Mouse (Mus musculus): ENCODE data around the gene Hmg20b. TPM values are rescaled to one million over a fixed set of nuclear protein-coding genes. Genes with fewer than 3 reads are reported as not detected.
A peak's percentile ranks its signal among the peaks of the same experiment; 100 is the strongest.

Gene Hmg20b
- polyA plus RNA-seq, 1 experiment from 2014 or later, result 49.8 TPM

DNA sequence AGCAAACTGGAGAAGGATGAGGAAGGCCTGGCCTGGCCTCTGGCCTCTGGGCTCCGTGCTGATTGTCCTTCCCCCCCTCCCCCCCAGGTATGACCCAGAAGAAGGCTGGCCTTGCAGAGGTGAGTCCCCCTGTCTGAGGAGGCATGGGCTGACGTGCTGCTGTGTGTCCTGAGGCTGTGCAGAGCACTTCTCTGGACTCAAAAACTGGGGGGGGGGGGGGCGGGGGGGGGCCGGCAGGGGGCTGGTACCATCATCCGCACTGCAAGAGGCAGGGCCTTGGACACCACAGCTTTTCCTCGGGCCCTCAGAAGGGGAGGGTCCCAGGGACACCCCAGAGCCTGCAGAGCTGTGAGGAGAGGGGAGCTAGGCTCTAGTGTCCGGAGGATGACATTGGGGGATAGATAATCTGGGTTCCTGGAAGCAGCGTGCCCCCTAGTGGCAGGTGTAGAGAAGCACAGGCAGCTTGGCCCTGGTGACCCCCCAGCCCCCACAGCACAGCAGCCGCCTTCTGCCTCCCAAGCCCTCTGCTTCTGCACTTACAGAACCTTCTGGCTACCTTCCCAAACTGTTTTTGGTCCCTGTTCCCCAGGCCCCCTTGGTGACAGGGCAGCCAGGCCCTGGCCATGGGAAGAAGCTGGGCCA is 45.6 kb downstream of the Hmg20b start:
- no peak overlapping the region for H3K9ac ChIP-seq (replicated peaks)
- peaks cover 42% of the 10 kb centered on the region for H3K36me3 ChIP-seq
- H3K9me3 ChIP-seq, result no peaks in the 10 kb centered on the region
- no peak overlapping the region for H3K4me2 ChIP-seq (replicated peaks)
- H3K27ac ChIP-seq, result no peak overlapping the region
- WGBS, result 31% methylated on average over 6 of the region's 9 CpGs
- no peak for ATAC-seq
- no peaks in the 10 kb centered on the region for H3K27me3 ChIP-seq
- no peak overlapping the region for H3K4me3 ChIP-seq (replicated peaks)
- peaks cover 39% of the 10 kb centered on the region for H3K4me1 ChIP-seq (replicated peaks)

DNA sequence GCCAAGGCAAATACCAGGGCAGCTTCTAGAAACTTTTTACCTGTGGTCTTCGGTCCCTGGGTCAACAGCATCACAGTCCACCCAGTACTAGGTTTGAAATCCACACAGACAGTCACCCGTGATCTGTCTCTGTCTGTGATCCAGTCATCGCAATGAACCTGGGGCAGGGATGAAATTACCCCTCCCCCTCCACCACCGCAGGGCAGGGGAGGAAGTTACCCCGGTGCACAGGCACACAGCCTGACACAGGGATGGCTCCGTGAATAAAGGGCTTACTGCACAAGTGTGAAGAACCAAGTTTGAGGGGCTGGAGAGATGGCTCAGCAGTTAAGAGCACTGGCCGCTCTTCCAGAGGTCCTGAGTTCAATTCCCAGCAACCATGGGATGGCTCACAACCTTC is 46.5 kb downstream of the Hmg20b start:
- WGBS, result 82% methylated on average over 7 of the region's 7 CpGs

DNA sequence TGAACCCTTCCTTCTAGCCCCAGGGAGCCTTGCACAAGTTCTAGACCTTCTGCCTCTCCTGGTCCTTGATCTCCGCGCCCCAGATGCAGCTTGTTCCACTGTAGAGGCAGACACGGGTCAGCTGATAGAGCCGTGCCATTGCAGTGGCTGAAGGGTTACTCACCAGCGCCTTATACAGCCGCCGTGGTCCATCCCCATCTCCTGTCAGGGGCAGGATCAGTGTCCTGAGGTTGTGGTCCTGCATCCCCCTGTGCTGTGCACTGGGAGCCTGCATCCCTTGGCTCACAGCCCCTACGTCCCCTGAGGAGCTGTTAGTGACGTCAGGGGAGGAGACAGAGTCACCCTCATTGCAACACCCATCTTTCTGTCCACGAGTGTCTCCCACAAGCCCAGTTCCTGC is 47.0 kb downstream of the Hmg20b start:
- Histone ChIP-seq H3K4me2 (replicated peaks) (no peak overlapping the region), H3K27me3 (no peaks in the 10 kb centered on the region), H3K4me3 (replicated peaks) (no peak overlapping the region), H3K4me1 (replicated peaks) (peaks cover 39% of the 10 kb centered on the region), H3K9me3 (no peaks in the 10 kb centered on the region), H3K27ac (no peak overlapping the region), H3K36me3 (peaks cover 28% of the 10 kb centered on the region), H3K9ac (replicated peaks) (no peak overlapping the region)
- WGBS, result 82% methylated on average over 10 of the region's 10 CpGs
- no peak for ATAC-seq

More for the DNA sequence above, 46.5 kb downstream of the Hmg20b start:
- no peak overlapping the region for H3K4me2 ChIP-seq (replicated peaks)
- no peak for ATAC-seq
- no peaks in the 10 kb centered on the region for H3K27me3 ChIP-seq
- peaks cover 39% of the 10 kb centered on the region for H3K4me1 ChIP-seq (replicated peaks)
- no peaks in the 10 kb centered on the region for H3K9me3 ChIP-seq
- H3K27ac ChIP-seq, result no peak overlapping the region
- peaks cover 33% of the 10 kb centered on the region for H3K36me3 ChIP-seq
- no peak overlapping the region for H3K4me3 ChIP-seq (replicated peaks)
- H3K9ac ChIP-seq (replicated peaks), result 0 out of 2 replicates have a peak overlapping the region, but pooled peaks have one; percentile 19

DNA sequence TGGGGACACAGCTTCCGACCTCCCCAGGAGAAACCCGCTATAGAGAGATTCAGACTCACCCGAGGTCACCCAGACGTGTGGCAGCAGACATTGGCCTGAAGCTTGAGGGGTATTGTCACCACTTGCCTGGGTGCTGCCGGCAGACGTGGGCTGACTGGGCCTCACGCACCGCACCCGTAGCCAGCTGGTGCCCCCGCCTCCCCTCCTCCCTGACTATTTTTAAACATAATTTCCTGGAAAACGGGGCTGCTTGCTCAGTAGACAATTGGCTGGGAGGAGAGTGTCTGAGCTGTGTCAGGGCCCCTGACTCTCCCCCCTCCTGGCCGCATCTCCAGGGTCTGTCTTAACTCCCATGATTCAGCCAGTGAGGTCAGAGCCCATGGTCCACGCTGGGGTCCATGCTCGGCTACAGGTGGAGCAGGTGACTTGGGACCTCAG is 47.5 kb downstream of the Hmg20b start:
- H3K9ac ChIP-seq (replicated peaks), result no peak overlapping the region

DNA sequence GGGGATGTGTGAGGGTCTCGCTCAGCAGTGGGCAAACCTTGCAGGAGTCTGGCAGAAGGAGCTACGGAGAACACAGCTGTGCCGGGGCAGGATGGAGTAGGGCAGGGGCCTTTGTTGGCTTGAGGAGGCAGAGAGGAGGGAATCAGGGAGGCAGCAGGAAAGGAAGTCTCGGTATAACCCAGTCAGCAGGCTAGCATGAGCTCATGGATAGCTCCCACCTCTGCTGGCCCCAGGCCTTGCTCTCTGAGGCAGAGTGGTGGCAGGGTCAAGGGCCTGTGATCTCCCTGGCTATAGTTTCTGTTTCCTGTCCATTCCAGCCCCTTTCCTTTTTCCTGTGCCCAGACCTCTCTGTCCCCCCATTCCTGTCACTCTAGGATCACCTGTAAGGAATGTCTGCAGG is 48.0 kb downstream of the Hmg20b start:
- no peak overlapping the region for H3K9ac ChIP-seq (replicated peaks)
- WGBS, result 66% methylated on average over 4 of the region's 4 CpGs
- H3K9me3 ChIP-seq, result no peaks in the 10 kb centered on the region
- peaks cover 18% of the 10 kb centered on the region for H3K36me3 ChIP-seq
- 0 out of 2 replicates have a peak overlapping the region, but pooled peaks have one; percentile 19 for H3K27ac ChIP-seq
- H3K4me1 ChIP-seq (replicated peaks), result peaks cover 39% of the 10 kb centered on the region
- no peak overlapping the region for H3K4me2 ChIP-seq (replicated peaks)
- H3K27me3 ChIP-seq, result no peaks in the 10 kb centered on the region
- ATAC-seq, result no peak
- H3K4me3 ChIP-seq (replicated peaks), result no peak overlapping the region

More for the DNA sequence above, 47.5 kb downstream of the Hmg20b start:
- Histone ChIP-seq H3K4me1 (replicated peaks) (peaks cover 39% of the 10 kb centered on the region), H3K36me3 (peaks cover 23% of the 10 kb centered on the region), H3K27ac (0 out of 2 replicates have a peak overlapping the region, but pooled peaks have one; percentile 19), H3K9me3 (no peaks in the 10 kb centered on the region), H3K4me2 (replicated peaks) (no peak overlapping the region), H3K27me3 (no peaks in the 10 kb centered on the region), H3K4me3 (replicated peaks) (no peak overlapping the region)
- no peak for ATAC-seq
- 77% methylated on average over 14 of the region's 14 CpGs for WGBS

DNA sequence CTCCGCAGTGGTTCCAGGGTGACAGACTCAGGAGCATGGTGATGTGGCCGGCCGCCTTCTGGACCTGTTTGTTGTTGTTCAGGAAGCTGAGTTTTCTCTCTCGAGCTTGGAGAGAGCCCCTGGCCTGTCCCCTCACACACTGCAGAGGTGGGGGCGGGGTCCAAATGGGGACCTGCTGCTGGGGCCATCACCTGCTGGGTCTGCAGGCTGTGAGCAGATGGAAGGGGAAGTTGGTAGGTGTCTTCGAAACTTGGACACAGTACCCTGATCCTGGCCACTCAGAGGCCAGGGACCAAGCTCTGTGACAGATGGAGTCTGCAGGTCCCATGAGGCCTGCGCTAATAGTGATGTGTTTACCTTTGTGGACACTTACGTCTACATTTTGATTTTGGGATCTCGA is 49.0 kb downstream of the Hmg20b start:
- Histone ChIP-seq H3K4me2 (replicated peaks) (no peak overlapping the region), H3K27ac (no peak overlapping the region), H3K36me3 (peaks cover 12% of the 10 kb centered on the region), H3K9ac (replicated peaks) (no peak overlapping the region), H3K4me3 (replicated peaks) (no peak overlapping the region), H3K9me3 (no peaks in the 10 kb centered on the region), H3K27me3 (no peaks in the 10 kb centered on the region), H3K4me1 (replicated peaks) (peaks cover 42% of the 10 kb centered on the region)
- no peak for ATAC-seq
- 87% methylated on average over 9 of the region's 9 CpGs for WGBS

DNA sequence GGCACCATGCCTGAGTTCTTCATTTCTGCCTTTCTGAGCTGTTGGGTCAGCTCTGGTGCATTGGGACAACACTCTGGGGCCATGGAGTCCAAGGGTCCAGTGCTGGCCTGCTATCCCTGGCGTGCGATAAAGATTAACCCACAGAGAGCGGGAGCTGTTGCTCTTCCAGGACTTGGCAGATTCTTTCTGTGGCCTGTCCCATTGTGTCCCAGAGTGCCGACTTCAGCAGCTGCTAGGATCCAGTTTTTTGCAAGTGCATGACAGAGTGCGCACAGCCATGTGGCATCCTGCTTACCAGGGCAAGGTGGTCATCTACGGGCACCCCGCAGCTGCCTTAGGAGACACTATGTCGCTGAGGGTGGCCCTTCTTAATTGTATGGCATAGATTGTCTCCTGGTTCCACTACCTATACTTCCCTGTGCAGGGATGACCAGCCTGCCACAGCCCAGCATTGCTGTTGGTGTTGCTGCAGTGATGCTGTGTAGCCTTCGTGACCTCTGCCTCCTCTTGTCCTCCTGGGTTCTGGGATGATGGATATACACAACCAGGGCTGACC is 49.9 kb downstream of the Hmg20b start:
- Histone ChIP-seq H3K4me3 (replicated peaks) (no peak overlapping the region), H3K36me3 (peaks cover 5% of the 10 kb centered on the region), H3K9ac (replicated peaks) (0 out of 2 replicates have a peak overlapping the region, but pooled peaks have one; percentile 19), H3K27me3 (no peaks in the 10 kb centered on the region), H3K4me1 (replicated peaks) (peaks cover 51% of the 10 kb centered on the region), H3K9me3 (no peaks in the 10 kb centered on the region), H3K27ac (no peak overlapping the region), H3K4me2 (replicated peaks) (no peak overlapping the region)
- ATAC-seq, result no peak
- 87% methylated on average over 9 of the region's 9 CpGs for WGBS

DNA sequence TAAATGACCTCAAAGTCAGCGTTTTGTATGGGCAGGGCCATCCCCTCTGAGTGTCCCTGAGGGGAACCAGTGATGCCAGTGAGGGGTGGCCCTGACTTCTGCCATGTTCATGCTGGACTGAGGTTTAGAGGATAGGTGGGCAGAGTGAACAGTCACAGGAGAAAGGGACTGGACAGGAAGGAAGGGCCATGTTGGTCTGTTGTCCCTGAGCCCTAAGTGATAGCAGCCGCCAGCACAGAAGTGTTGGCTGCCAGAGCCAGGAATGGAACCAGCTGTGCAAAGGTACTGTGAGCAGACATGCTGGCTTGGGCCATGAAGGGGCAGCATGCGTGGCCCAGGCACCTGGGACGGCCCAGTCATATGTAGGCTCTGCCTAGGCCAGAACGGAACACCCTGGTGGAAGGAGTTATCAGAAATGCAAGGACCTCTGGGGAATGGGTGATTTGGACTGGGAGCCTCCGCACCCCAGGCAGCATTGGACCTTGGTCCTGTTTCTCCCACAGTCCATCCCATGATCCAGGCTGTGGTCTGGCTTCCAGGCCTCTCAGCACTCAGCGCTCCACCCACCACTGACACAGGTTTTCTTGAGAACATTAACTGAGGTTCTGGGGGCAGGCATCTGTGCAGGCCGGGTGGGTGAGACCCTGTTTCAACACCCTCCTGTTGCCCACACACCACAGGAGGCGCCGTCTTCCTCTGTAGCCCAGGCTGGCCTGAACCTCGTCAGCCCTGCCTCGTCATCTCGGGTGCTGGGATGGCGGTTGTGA is 50.5 kb downstream of the Hmg20b start:
- no peak overlapping the region for H3K27ac ChIP-seq
- H3K36me3 ChIP-seq, result peaks cover 5% of the 10 kb centered on the region
- H3K4me1 ChIP-seq (replicated peaks), result peaks cover 58% of the 10 kb centered on the region
- no peaks in the 10 kb centered on the region for H3K27me3 ChIP-seq
- ATAC-seq, result no peak
- H3K9me3 ChIP-seq, result no peaks in the 10 kb centered on the region
- 0 out of 2 replicates have a peak overlapping the region, but pooled peaks have one; percentile 30 for H3K9ac ChIP-seq (replicated peaks)
- WGBS, result 94% methylated on average over 14 of the region's 14 CpGs
- H3K4me2 ChIP-seq (replicated peaks), result no peak overlapping the region
- H3K4me3 ChIP-seq (replicated peaks), result no peak overlapping the region

DNA sequence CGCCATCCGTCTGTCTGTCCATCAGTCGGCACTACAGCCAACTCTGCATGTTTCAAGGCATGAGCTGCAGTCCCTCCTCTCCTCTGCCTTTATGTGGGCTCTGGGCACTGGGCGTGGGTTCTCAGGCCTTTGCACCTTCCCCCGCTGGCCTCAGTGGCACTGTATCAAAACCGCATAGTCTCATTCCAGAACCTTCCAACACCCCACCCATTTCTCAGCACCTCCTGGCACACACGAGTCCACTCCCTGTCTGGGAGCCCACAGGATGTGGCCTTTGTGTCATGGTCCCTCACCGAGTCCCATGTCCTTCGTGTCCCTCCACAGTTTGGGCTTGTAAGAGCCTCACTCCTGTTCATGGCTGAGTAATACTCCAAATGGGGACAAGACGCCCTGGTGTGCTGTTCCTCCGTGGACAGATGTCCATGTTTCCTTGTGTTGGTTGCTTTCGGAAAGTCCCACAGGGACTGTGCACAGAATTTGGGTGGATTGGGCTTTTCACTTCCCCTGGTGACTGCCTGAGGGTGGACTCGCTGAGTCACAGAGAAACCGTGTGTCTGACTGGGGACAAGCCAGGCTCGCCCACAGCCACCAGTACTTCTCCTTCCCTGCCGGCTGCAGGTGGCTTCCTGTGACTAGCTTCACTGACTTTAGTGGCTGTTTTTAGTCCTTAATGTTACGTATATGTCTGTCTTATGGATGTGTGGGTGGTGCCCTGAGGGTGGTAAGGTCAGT is 51.7 kb downstream of the Hmg20b start:
- Histone ChIP-seq H3K4me3 (replicated peaks) (no peak overlapping the region), H3K9me3 (no peaks in the 10 kb centered on the region), H3K4me1 (replicated peaks) (peaks cover 61% of the 10 kb centered on the region), H3K36me3 (peaks cover 5% of the 10 kb centered on the region), H3K9ac (replicated peaks) (no peak overlapping the region), H3K4me2 (replicated peaks) (no peak overlapping the region), H3K27me3 (no peaks in the 10 kb centered on the region), H3K27ac (no peak overlapping the region)
- no peak for ATAC-seq
- WGBS, result 95% methylated on average over 17 of the region's 17 CpGs

DNA sequence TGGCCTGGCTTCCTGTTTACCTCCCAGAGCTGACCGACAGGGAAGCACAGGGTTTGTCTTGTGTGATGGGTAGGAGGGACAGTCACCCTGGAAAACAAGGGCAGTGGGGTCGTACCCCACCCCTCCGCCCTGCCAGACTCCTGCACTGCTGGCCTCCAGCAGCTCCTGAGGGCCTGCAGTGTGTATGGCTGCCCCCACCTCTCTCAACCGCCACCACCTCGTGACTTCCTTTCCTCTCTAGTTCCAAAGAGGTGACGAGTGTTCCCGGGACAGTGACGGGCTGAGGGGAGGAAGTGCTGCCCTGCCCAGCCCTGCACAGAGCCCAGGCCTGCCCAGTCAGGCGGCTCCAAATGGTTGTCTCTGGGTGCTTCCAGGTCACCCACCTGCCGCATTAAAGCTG is 52.4 kb downstream of the Hmg20b start:
- Histone ChIP-seq H3K4me1 (replicated peaks) (peaks cover 55% of the 10 kb centered on the region), H3K36me3 (peaks cover 5% of the 10 kb centered on the region), H3K9ac (replicated peaks) (no peak overlapping the region), H3K9me3 (no peaks in the 10 kb centered on the region), H3K4me2 (replicated peaks) (no peak overlapping the region), H3K27me3 (no peaks in the 10 kb centered on the region), H3K27ac (no peak overlapping the region), H3K4me3 (replicated peaks) (no peak overlapping the region)
- WGBS, result 77% methylated on average over 10 of the region's 10 CpGs
- ATAC-seq, result no peak

DNA sequence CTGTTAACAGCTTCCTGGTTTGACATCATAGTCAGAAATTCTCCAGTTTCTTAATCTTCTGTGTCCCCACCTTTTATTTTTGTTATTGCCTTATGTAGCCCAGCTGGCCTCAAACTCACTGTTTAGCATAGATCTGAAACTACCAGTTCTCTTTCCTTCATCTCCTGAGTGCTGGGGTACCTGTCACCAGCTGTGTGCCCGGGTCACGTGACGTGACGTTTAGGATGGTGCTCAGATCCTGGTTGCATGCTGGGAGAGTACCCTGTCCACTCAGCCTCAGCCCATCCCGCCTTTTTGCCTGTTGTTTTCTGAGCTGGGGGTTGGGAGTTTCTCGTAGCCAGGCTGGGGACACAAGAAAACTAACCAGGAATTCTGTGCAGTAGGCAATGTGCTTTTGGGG is 53.0 kb downstream of the Hmg20b start:
- H3K27me3 ChIP-seq, result no peaks in the 10 kb centered on the region
- no peaks in the 10 kb centered on the region for H3K9me3 ChIP-seq
- WGBS, result 87% methylated on average over 6 of the region's 6 CpGs
- no peak overlapping the region for H3K27ac ChIP-seq
- H3K4me2 ChIP-seq (replicated peaks), result no peak overlapping the region
- no peak overlapping the region for H3K4me3 ChIP-seq (replicated peaks)
- no peak for ATAC-seq
- H3K9ac ChIP-seq (replicated peaks), result no peak overlapping the region
- H3K4me1 ChIP-seq (replicated peaks), result peaks cover 49% of the 10 kb centered on the region
- peaks cover 5% of the 10 kb centered on the region for H3K36me3 ChIP-seq

Measured in midbrain, embryonic 13.5 days (tissue).